Mouse (Mus musculus) cerebellum, adult 11-12 months (tissue): ENCODE measurements around the gene Prickle2.

Experiments
- DNase-seq: peaks from one replicate; pipeline ENCODE4 v3.0.0; 2022

Gene Prickle2

GRCm38 (mm10) chr6:92706145-92706466 lies at the start of gene Prickle2:
TSS of gene Prickle2 (minus strand) at chr6:92706155.
- DNase-seq: peak; percentile 16

- no peak for DNase-seq
Observed at GRCm38 (mm10) chr6:92752737-92753136, 46.8 kb upstream of the Prickle2 start.

- no peak for DNase-seq
Observed at GRCm38 (mm10) chr6:92749420-92749819, 43.5 kb upstream of the Prickle2 start.

GRCm38 (mm10) chr6:92743605-92744004 lies 37.6 kb upstream of the Prickle2 start:
- peak; percentile 9 for DNase-seq

- DNase-seq: no peak
Observed at GRCm38 (mm10) chr6:92737116-92737515, 31.2 kb upstream of the Prickle2 start.

- no peak for DNase-seq
Observed at GRCm38 (mm10) chr6:92733651-92734050, 27.7 kb upstream of the Prickle2 start.

- DNase-seq: no peak
Observed at GRCm38 (mm10) chr6:92728514-92728913, 22.6 kb upstream of the Prickle2 start.

GRCm38 (mm10) chr6:92728084-92728483 lies 22.1 kb upstream of the Prickle2 start:
- DNase-seq: peak; percentile 31

GRCm38 (mm10) chr6:92727351-92727986 lies 21.5 kb upstream of the Prickle2 start:
- no peak for DNase-seq

- no peak for DNase-seq
Observed at GRCm38 (mm10) chr6:92726121-92726520, 20.2 kb upstream of the Prickle2 start.

- no peak for DNase-seq
Observed at GRCm38 (mm10) chr6:92724394-92724793, 18.4 kb upstream of the Prickle2 start.

GRCm38 (mm10) chr6:92715806-92716205 lies 9.9 kb upstream of the Prickle2 start:
- DNase-seq: no peak

GRCm38 (mm10) chr6:92714748-92715147 lies 8.8 kb upstream of the Prickle2 start:
- DNase-seq: no peak

- DNase-seq: no peak
Observed at GRCm38 (mm10) chr6:92708137-92708536, 2.2 kb upstream of the Prickle2 start.

GRCm38 (mm10) chr6:92705353-92706144 lies 406 bp downstream of the Prickle2 start:
- DNase-seq: no peak

- DNase-seq: no peak
Observed at GRCm38 (mm10) chr6:92704810-92705209, 1.1 kb downstream of the Prickle2 start.

GRCm38 (mm10) chr6:92699491-92700209 lies 6.3 kb downstream of the Prickle2 start:
- DNase-seq: no peak

GRCm38 (mm10) chr6:92697807-92698206 lies 8.1 kb downstream of the Prickle2 start:
- no peak for DNase-seq

GRCm38 (mm10) chr6:92687317-92687716 lies 18.6 kb downstream of the Prickle2 start:
- DNase-seq: no peak

- no peak for DNase-seq
Observed at GRCm38 (mm10) chr6:92674394-92674925, 31.5 kb downstream of the Prickle2 start.

- no peak for DNase-seq
Observed at GRCm38 (mm10) chr6:92670518-92671147, 35.3 kb downstream of the Prickle2 start.

- no peak for DNase-seq
Observed at GRCm38 (mm10) chr6:92669623-92670022, 36.3 kb downstream of the Prickle2 start.

- no peak for DNase-seq
Observed at GRCm38 (mm10) chr6:92667544-92667943, 38.4 kb downstream of the Prickle2 start.
